Mouse (Mus musculus): Measurements from ENCODE around the gene Zyx. TPM values are rescaled to one million over a fixed set of nuclear protein-coding genes. Genes with fewer than 3 reads are reported as not detected.

The Zyx gene
- 37.7 and 44.0 TPM in 2 replicates for polyA plus RNA-seq (2012; rRNA removed)

GRCm38 (mm10) chr6:42349426-42350020 is at the start of gene Zyx:
Zyx (plus strand) TSS chr6:42349630.

GRCm38 (mm10) chr6:42324482-42325267 is 24.8 kb upstream of the Zyx start, which contains the start of gene Fam131b:
Fam131b (minus strand) TSS chr6:42324643.

GRCm38 (mm10) chr6:42372816-42373547 is 23.6 kb downstream of the Zyx start, which contains the start of gene Epha1:
Epha1 (minus strand) TSS chr6:42373268.

GRCm38 (mm10) chr6:42399938-42400337 is 50.5 kb downstream of the Zyx start, which contains the start of gene Tas2r143:
Tas2r143 (plus strand) TSS chr6:42400238.

GRCm38 (mm10) chr6:42405134-42405533 is 55.7 kb downstream of the Zyx start, which contains the start of gene Tas2r135:
Tas2r135 (plus strand) TSS chr6:42405434.

Other genes starting within 250 kb of the Zyx start
- gene Tas2r139, start 208.7 kb upstream of the Zyx start, polyA plus RNA-seq (2012; rRNA removed), result not detected in 2 replicates
- gene Tas2r144, start 134.3 kb upstream of the Zyx start, polyA plus RNA-seq (2012; rRNA removed), result not detected in 2 replicates
- gene Gstk1, start 103.7 kb upstream of the Zyx start, polyA plus RNA-seq (2012; rRNA removed), result 11.0 and 14.4 TPM in 2 replicates
- gene Tmem139, start 87.7 kb upstream of the Zyx start, polyA plus RNA-seq (2012; rRNA removed), result 0.26 and 0.29 TPM in 2 replicates
- gene Casp2, start 84.6 kb upstream of the Zyx start, polyA plus RNA-seq (2012; rRNA removed), result 17.4 and 18.2 TPM in 2 replicates
- gene Clcn1, start 62.9 kb upstream of the Zyx start, polyA plus RNA-seq (2012; rRNA removed), result 0.11 and 0.14 TPM in 2 replicates
- 0.03 and 0.05 TPM in 2 replicates for gene Fam131b, start 25.0 kb upstream of the Zyx start, polyA plus RNA-seq (2012; rRNA removed)
- 15.6 and 17.5 TPM in 2 replicates for gene Epha1, start 23.6 kb downstream of the Zyx start, polyA plus RNA-seq (2012; rRNA removed)
- gene Tas2r143, start 50.6 kb downstream of the Zyx start, polyA plus RNA-seq (2012; rRNA removed), result 0.04 TPM in 1 of 2 replicates, not detected in the other
- 0.03 and 0.04 TPM in 2 replicates for gene Tas2r135, start 55.8 kb downstream of the Zyx start, polyA plus RNA-seq (2012; rRNA removed)
- 0.04 TPM in 1 of 2 replicates, not detected in the other for gene Tas2r126, start 84.9 kb downstream of the Zyx start, polyA plus RNA-seq (2012; rRNA removed)
- not detected in 2 replicates for gene Olfr458, start 115.6 kb downstream of the Zyx start, polyA plus RNA-seq (2012; rRNA removed)
- gene Olfr457, start 126.7 kb downstream of the Zyx start, polyA plus RNA-seq (2012; rRNA removed), result not detected in 2 replicates
- not detected in 2 replicates for gene Olfr456, start 137.6 kb downstream of the Zyx start, polyA plus RNA-seq (2012; rRNA removed)
- gene Olfr455, start 198.0 kb downstream of the Zyx start, polyA plus RNA-seq (2012; rRNA removed), result not detected in 2 replicates
- gene Tcaf3, start 248.1 kb downstream of the Zyx start, polyA plus RNA-seq (2012; rRNA removed), result not detected in 2 replicates

All from liver, embryonic 18 days (tissue).